In genomic region chr17:47249176-47249575, GRCm38 (mm10) we compare ENCODE assay signal across 21 mouse cellular contexts.
"Had no signal": no experiment of that assay in that cellular context is flagged by ENCODE, and none has a peak within 500 bp of the region (broad histone marks: within the 10 kb centered on the region; RNA-seq: fewer than 3 reads in every experiment).

No protein-coding gene starts in this region.

- H3K9me3 ChIP-seq: limb, embryonic 12.5 days; limb, embryonic 15.5 days; midbrain, embryonic 12.5 days; neural tube, embryonic 13.5 days; stomach, embryonic 15.5 days had no signal

- H3K4me1 ChIP-seq: midbrain, embryonic 12.5 days; stomach, embryonic 15.5 days had no signal

- H3K4me2 ChIP-seq: limb, embryonic 12.5 days; limb, embryonic 15.5 days; liver, embryonic 11.5 days; lung, embryonic 14.5 days; midbrain, embryonic 12.5 days; neural tube, embryonic 13.5 days; stomach, embryonic 15.5 days had no signal

- H3K4me3 ChIP-seq: limb, embryonic 12.5 days; limb, embryonic 15.5 days; megakaryocyte, embryonic 14.5 days; midbrain, embryonic 12.5 days; myocyte; neural tube, embryonic 13.5 days; stomach, embryonic 15.5 days had no signal

- H3K27ac ChIP-seq: limb, embryonic 12.5 days; limb, embryonic 15.5 days; liver, embryonic 14.5 days; midbrain, embryonic 12.5 days; neural tube, embryonic 13.5 days; stomach, embryonic 15.5 days had no signal

- H3K27me3 ChIP-seq: limb, embryonic 12.5 days; limb, embryonic 15.5 days; megakaryocyte, embryonic 14.5 days; midbrain, embryonic 12.5 days; neural tube, embryonic 13.5 days; stomach, embryonic 15.5 days had no signal

- ATAC-seq: liver, postnatal 0 days; midbrain, embryonic 16.5 days had no signal

- H3K9ac ChIP-seq: limb, embryonic 12.5 days; limb, embryonic 15.5 days; liver, embryonic 14.5 days; liver, postnatal 0 days; lung, embryonic 14.5 days; midbrain, embryonic 12.5 days; neural tube, embryonic 13.5 days; stomach, embryonic 15.5 days had no signal

- DNase-seq: kidney, adult 18-20 months; kidney, adult 9 months; kidney, postnatal 14 days; kidney, postnatal 4 days; left cerebral cortex, postnatal 4 days; liver, postnatal 0 days; lung, embryonic 14.5 days; right cerebral cortex, adult 18-20 months; right cerebral cortex, postnatal 14 days; right cerebral cortex, postnatal 4 days; thymus, postnatal 36 days had no signal
